Mouse (Mus musculus) megakaryocyte, embryonic 14.5 days (primary cell): Measurements from ENCODE around the gene Haao.
"Not testable (repeated sequence)": the region's sequence is repeated elsewhere in the genome, so short reads cannot be mapped to it uniquely, and the experiment has no call there.

Experiments used
- FLI1 ChIP-seq: IDR thresholded peaks from 2 replicates; pipeline ENCODE4 v1.6.1; 2012; ENCODE audit warnings: low read length, inconsistent platforms, mixed read lengths
- GATA1 ChIP-seq: IDR thresholded peaks from 3 replicates; pipeline ENCODE4 v1.6.1; 2012; ENCODE audit warnings: mixed read lengths, low read length, inconsistent platforms, borderline replicate concordance

- TF ChIP-seq GATA1, FLI1: not testable (repeated sequence)
These were observed 13.2 kb upstream of the Haao start for GRCm38 (mm10) chr17:83860968-83861367.
